Mouse (Mus musculus) liver, embryonic 15.5 days (tissue): ENCODE data around the gene Dhcr24. TPM values are rescaled to one million over a fixed set of nuclear protein-coding genes. Genes with fewer than 3 reads are reported as not detected.
A peak's percentile ranks its signal among the peaks of the same experiment; 100 is the strongest.

Experiments
- ATAC-seq: fragments of 200-750 bp; cut with Nextera tagmentation; 2 replicates; pipeline ENCODE4 v1.8.0; 2017; ENCODE audit warnings: moderate number of reproducible peaks, mild to moderate bottlenecking, moderate library complexity; ENCODE audit not compliant: insufficient read depth
- H3K27ac ChIP-seq: fragments of 300-500 bp; sonication (generic); replicated peaks from 2 replicates; pipeline ENCODE4 v1.5.1; 2015; ENCODE audit warnings: mild to moderate bottlenecking, inconsistent platforms
- H3K27me3 ChIP-seq: fragments of 300-500 bp; sonication (generic); 2 replicates; pipeline ENCODE4 v1.6.1; 2015; ENCODE audit warnings: mild to moderate bottlenecking, inconsistent platforms
- H3K36me3 ChIP-seq: fragments of 300-500 bp; sonication (generic); replicated peaks from 2 replicates; pipeline ENCODE4 v1.6.1; 2015; ENCODE audit warnings: moderate library complexity, mild to moderate bottlenecking, inconsistent platforms
- H3K4me1 ChIP-seq: fragments of 300-500 bp; sonication (generic); replicated peaks from 2 replicates; pipeline ENCODE4 v1.6.1; 2015; ENCODE audit warnings: inconsistent platforms
- H3K4me2 ChIP-seq: fragments of 300-500 bp; sonication (generic); 2 replicates; pipeline ENCODE4 v1.6.1; 2015; ENCODE audit warnings: moderate library complexity, mild to moderate bottlenecking, inconsistent platforms
- H3K4me3 ChIP-seq: fragments of 300-500 bp; sonication (generic); replicated peaks from 2 replicates; pipeline ENCODE4 v1.5.1; 2015; ENCODE audit warnings: mild to moderate bottlenecking, inconsistent platforms
- H3K9ac ChIP-seq: fragments of 300-500 bp; sonication (generic); 2 replicates; pipeline ENCODE4 v1.6.1; 2015; ENCODE audit warnings: moderate library complexity, mild to moderate bottlenecking, inconsistent platforms
- H3K9me3 ChIP-seq: fragments of 300-500 bp; sonication (generic); replicated peaks from 2 replicates; pipeline ENCODE4 v1.6.1; 2016; ENCODE audit warnings: inconsistent platforms
- WGBS: fragments of 180-500 bp; shearing (Covaris S2); methylation state at CpG from one replicate; pipeline ENCODE4 v1.1.7; 2015; ENCODE audit warnings: mixed read lengths; ENCODE audit not compliant: insufficient replicate concordance; 5-methylcytosine and 5-hydroxymethylcytosine counted together
- polyA plus RNA-seq: library from polyadenylated mRNA; unstranded; fragments of >200 nt; fragmentation: Nextera tagmentation; extraction: Ambion mirVana; gene quantifications from 2 replicates; pipeline ENCODE4 v1.2.1, GENCODE M21; 2015

The Dhcr24 gene
- polyA plus RNA-seq: 7.8 and 10.4 TPM in 2 replicates

DNA sequence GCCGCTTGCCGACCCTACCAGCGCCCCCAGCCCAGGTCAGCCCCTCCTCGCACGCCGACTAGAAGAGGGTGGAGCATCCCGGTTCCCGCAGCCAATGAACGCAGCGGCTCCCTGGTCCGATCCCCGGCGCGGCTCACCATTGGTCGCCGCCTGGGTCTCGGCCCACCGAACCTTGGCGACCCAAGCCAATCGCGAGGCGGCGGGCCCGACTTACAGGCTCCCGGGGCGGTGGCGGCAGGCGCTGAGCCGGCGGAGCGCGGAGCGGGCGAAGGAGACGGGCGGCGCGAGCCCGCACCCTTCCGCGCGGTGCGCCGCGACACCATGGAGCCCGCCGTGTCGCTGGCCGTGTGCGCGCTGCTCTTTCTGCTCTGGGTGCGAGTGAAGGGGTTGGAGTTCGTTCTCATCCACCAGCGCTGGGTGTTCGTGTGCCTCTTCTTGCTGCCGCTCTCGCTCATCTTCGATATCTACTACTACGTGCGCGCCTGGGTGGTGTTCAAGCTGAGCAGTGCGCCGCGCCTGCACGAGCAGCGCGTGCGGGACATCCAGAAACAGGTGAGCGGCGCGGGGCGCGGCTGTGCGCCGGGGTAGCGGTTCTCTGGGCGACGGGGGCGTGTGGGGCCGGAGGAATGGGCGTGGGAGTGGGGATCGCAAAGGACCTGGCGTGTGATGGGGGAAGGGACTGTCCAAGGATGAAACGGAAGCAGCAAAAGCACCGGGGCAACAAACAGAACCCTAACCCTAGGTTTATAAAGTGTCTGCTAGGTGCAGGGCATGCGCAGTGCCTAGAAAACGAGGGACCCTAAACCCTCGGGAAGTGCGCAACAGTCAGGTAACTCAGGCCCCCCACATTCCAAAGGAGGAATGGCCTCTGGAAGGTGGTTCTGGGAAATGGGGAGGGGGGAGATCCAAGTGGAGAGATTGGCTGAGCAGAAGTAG, at the start of gene Dhcr24:
Dhcr24 (plus strand) TSS at position 193 of the 936 bp plus-strand sequence.
- peaks cover 53% of the 10 kb centered on the region for H3K4me1 ChIP-seq
- H3K4me3 ChIP-seq: peak within 1 kb of the TSS; percentile 82
- ATAC-seq: peak; percentile 95
- peak within 1 kb of the TSS; percentile 73 for H3K9ac ChIP-seq
- peaks cover 29% of the 10 kb centered on the region for H3K36me3 ChIP-seq
- under 1% methylated on average over 89 of the region's 89 CpGs for WGBS
- H3K9me3 ChIP-seq: no peaks in the 10 kb centered on the region
- peak within 1 kb of the TSS; percentile 94 for H3K4me2 ChIP-seq
- no peaks in the 10 kb centered on the region for H3K27me3 ChIP-seq
- peak within 1 kb of the TSS; percentile 87 for H3K27ac ChIP-seq

DNA sequence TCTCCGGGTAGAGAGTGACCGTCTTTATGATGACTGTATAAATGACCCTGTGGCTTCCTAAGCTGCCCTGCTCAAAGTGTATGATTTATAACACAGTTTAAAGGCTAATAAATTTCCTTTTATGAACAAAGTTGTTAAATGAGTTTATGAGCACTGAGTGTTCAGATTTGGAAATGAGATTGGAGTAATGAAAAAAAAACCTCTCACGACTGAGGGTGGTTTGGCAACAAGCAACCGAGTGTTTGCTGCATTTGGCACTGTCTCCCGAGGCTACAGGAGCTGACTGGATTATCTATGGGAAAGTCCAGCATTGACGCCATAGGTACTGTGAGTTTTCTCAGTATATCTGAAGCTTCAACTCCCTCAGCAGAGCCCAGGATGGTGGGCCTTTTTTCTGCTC, 46.2 kb upstream of the Dhcr24 start:
- no peak overlapping the region for H3K4me2 ChIP-seq
- peaks cover 10% of the 10 kb centered on the region; the same call in 1 of the 2 replicates for H3K27me3 ChIP-seq
- no peak for ATAC-seq
- no peaks in the 10 kb centered on the region for H3K4me1 ChIP-seq
- H3K9ac ChIP-seq: no peak overlapping the region
- no peaks in the 10 kb centered on the region for H3K36me3 ChIP-seq
- H3K4me3 ChIP-seq: no peak overlapping the region
- no peak overlapping the region for H3K27ac ChIP-seq
- H3K9me3 ChIP-seq: no peaks in the 10 kb centered on the region
- WGBS: 57% methylated on average over 6 of the region's 6 CpGs

DNA sequence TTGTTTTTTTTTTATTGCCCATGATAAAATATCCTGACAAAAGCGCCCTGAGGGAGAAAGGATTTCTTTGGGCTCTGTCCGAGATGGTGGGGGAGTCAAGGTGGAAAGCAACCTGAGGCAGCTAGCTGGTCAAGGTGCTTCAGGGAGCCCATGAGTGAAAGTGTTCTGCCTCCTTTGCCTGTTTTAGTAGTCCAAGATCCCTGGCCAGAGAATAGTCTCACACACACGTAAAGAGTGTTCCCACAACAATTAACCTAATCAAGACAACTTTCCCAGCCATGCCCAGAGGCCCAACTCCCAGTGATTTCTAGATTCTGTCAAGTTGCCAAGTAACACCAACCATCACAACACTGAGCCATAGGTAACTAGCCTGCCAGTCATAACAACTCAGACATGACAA, 38.3 kb upstream of the Dhcr24 start:
- Histone ChIP-seq H3K9ac (no peak overlapping the region), H3K4me1 (no peaks in the 10 kb centered on the region), H3K4me2 (no peak overlapping the region), H3K36me3 (no peaks in the 10 kb centered on the region), H3K4me3 (no peak overlapping the region), H3K9me3 (no peaks in the 10 kb centered on the region), H3K27ac (no peak overlapping the region), H3K27me3 (no peaks in the 10 kb centered on the region)
- no peak for ATAC-seq
- 55% methylated on average over 3 of the region's 3 CpGs for WGBS

DNA sequence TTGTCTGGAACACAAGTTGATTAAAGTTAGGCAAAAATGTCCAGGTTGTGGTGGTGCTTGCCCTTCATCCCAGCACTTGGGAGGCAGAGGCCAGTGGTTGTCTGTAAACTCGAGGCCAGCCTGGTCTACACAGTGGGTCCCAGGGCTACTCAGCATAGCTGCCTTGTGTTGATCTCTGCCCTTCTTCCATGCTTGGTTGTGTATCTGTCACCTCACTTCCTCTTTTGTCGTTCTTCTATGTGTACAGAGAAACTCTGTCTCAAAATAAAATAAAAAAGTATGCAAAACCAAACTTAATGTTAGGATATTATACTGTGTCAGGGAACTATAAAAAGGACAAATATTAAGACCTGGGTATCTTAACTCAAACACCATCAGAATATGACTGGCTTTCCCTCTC, 36.7 kb upstream of the Dhcr24 start:
- WGBS: 8% methylated on average over 2 of the region's 2 CpGs
- H3K4me2 ChIP-seq: no peak overlapping the region
- H3K27me3 ChIP-seq: no peaks in the 10 kb centered on the region
- no peaks in the 10 kb centered on the region for H3K36me3 ChIP-seq
- ATAC-seq: no peak
- H3K4me3 ChIP-seq: no peak overlapping the region
- H3K27ac ChIP-seq: no peak overlapping the region
- H3K9me3 ChIP-seq: no peaks in the 10 kb centered on the region
- peaks cover 3% of the 10 kb centered on the region for H3K4me1 ChIP-seq
- no peak overlapping the region for H3K9ac ChIP-seq

DNA sequence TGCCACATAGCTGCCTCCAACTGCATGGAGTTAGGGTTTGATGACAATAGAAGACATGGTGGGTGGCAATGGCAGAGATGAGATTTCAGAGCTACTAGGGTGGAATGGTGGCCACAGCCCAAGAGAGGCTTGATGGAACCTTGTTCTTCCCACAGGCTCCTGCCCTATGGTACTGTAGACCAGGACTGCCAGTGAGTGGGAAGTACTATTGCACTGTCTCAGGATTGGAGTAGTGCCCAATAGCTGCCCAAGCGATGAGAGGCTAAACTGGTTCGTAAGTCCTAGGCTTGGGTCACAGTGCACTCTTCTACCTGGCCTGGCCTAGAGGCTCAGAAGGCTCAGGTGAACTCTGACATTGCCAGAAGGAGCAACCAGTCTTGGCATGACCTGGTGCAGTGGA, 35.8 kb upstream of the Dhcr24 start:
- Histone ChIP-seq H3K9me3 (no peaks in the 10 kb centered on the region), H3K4me1 (peaks cover 9% of the 10 kb centered on the region), H3K9ac (no peak overlapping the region), H3K4me2 (no peak overlapping the region), H3K4me3 (no peak overlapping the region), H3K36me3 (no peaks in the 10 kb centered on the region), H3K27me3 (no peaks in the 10 kb centered on the region), H3K27ac (no peak overlapping the region)
- WGBS: 63% methylated on average over 2 of the region's 2 CpGs
- ATAC-seq: no peak

DNA sequence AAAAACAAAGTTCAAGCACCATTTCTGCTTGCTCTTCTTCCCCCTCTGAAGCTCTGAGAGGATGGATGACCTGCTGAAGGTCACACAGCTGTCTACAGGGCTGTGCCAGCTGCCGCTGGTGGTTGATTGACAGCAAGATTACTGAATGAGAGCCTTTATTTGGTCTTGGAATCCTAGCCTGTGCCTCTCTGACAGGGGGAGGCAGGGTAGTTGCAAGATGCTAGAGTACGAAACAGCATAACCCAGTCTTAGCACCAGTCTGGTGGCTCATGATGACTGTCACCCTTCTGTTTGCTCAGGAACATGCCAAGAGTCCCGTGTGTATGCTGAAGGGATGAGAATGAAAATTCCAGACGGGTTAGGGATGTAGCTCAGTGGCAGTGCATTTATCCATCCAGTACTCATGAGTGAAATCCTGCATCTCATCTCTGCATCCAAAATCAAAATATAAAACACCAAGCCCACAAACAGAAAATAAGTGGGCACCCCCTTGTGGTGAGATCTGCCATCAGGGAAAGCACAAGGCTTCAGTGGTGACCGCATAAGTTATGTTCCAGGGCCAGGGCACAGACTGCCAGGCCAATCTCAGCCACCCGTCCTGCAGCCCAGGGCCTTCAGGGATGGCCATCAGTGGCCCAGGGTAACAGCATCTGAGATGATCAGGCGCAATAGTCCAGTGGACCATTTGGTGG, 32.8 kb upstream of the Dhcr24 start:
- 57% methylated on average over 7 of the region's 7 CpGs for WGBS
- no peaks in the 10 kb centered on the region for H3K36me3 ChIP-seq
- no peak for ATAC-seq
- no peaks in the 10 kb centered on the region for H3K27me3 ChIP-seq
- peaks cover 9% of the 10 kb centered on the region for H3K4me1 ChIP-seq
- no peaks in the 10 kb centered on the region for H3K9me3 ChIP-seq
- H3K27ac ChIP-seq: no peak overlapping the region
- no peak overlapping the region for H3K4me2 ChIP-seq
- H3K4me3 ChIP-seq: no peak overlapping the region
- no peak overlapping the region for H3K9ac ChIP-seq

DNA sequence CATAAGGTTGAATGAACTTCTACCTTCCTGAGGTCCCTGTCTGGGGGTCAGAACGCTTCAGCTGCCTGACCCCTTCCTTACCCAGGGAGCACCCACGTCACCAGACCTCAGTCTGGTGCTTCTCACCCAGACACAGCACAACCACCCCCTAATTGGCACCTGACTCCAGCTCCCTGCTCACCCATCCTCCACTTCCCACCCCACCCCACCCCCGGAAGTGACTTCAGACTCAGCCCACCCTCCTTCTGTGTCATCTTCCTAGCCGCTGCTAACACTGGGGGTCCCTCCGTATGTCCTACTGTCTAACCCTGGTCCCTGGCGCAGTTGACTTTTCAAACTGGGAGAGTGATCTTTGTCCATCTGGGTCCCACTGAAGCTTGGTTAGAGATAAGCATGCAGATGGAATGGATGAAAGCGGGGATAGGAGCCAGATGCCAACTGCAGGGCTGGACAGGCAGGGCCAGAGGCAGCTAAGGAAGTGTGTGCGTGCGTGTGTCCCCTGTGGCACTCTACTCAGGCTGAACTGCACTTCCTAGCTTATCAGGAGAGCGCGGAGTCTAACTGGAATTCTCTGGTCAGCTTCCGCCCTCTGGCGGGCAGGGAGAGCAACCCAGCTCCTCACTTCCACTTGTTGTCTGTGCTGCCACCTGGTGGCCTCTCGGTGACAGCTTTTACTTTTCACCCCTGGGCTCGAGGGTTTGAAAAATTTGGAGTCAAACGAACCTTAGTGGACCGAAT, 31.3 kb upstream of the Dhcr24 start:
- no peaks in the 10 kb centered on the region for H3K9me3 ChIP-seq
- peaks cover 9% of the 10 kb centered on the region for H3K4me1 ChIP-seq
- peak; percentile 74 for ATAC-seq
- peak overlapping the region; percentile 29 for H3K4me3 ChIP-seq
- peak overlapping the region; percentile 38; the same call in 1 of the 2 replicates for H3K9ac ChIP-seq
- no peak overlapping the region for H3K27ac ChIP-seq
- no peaks in the 10 kb centered on the region for H3K36me3 ChIP-seq
- H3K27me3 ChIP-seq: no peaks in the 10 kb centered on the region
- H3K4me2 ChIP-seq: peak overlapping the region; percentile 64
- WGBS: 13% methylated on average over 17 of the region's 17 CpGs

DNA sequence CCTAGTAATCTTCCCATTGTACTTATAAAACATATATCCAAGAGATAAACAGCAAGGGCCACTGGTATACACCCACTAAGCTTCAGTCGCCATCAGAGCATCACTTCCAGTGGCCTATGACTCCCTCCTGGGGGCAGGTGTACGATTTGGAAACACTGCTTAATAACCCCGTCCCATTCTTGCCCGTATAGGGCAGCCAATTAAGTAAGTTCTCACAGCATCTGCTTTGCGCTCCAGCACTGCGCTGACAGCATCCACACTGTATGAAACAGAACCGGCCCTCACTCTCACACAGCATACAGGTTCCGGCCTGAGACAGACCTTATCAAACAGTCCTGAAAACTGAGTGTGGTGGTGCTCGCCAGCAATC, 30.7 kb upstream of the Dhcr24 start:
- WGBS: 58% methylated on average over 9 of the region's 9 CpGs
- Histone ChIP-seq H3K9ac (no peak overlapping the region), H3K27ac (no peak overlapping the region), H3K4me1 (peaks cover 9% of the 10 kb centered on the region), H3K9me3 (no peaks in the 10 kb centered on the region), H3K36me3 (no peaks in the 10 kb centered on the region), H3K4me2 (no peak overlapping the region), H3K27me3 (no peaks in the 10 kb centered on the region), H3K4me3 (no peak overlapping the region)
- ATAC-seq: no peak

DNA sequence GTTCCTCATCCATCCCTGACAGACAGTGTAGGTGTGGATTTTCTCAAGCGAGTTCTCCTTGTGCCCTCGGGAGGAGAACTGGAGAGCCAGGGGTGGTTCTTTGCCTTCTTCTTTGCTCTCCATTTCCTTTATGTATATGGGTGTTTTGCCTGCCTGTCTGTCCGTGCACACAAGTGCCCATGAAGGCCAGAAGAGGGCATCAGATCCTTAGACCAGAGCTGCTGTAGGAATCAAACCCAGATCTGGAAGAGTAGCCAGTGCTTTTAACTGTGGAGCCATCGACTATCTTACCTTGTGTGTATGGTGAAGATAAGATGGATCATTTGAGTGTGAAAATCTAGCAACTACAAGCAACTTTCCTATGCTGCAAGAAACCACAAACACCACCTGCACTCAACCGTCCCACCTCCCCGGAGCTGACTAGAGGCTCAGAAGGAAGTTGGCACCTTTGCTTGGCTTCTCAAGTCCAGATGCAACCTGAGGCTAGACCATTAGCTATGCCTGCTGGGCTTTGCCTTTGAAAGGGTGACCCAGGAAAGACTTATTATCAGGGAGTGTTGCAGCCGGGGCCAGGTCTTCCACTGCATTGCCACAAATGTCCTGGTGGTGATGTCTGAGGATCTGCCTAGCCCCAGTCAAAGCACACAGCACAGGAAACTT, 27.3 kb upstream of the Dhcr24 start:
- WGBS: 17% methylated on average over 7 of the region's 7 CpGs
- H3K27me3 ChIP-seq: peaks cover 5% of the 10 kb centered on the region; the same call in 1 of the 2 replicates
- no peak overlapping the region for H3K27ac ChIP-seq
- no peak overlapping the region for H3K4me3 ChIP-seq
- no peaks in the 10 kb centered on the region for H3K36me3 ChIP-seq
- no peak overlapping the region for H3K4me2 ChIP-seq
- peaks cover 9% of the 10 kb centered on the region for H3K4me1 ChIP-seq
- H3K9ac ChIP-seq: no peak overlapping the region
- H3K9me3 ChIP-seq: no peaks in the 10 kb centered on the region
- no peak for ATAC-seq

DNA sequence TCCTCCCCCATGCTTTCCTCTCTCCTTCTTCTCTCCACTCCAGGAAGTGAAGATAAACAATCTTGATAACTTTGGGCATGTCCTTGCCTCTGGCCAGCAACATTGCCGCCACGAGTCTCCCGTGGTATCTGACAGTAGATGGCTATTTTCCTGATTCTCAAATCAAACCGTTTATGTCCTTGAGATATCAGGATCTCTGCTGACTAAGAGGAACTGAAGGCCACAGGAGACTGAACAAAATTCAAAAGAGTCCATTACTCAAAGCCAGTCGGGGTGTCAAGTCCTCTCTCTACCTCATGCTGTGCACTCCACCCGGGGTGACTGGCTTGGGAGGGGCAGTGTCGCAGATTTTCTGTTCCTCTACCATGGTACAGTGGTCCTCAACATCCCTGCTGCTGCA, 26.6 kb upstream of the Dhcr24 start:
- no peaks in the 10 kb centered on the region for H3K9me3 ChIP-seq

More for the DNA sequence above, 26.6 kb upstream of the Dhcr24 start:
- 30% methylated on average over 7 of the region's 7 CpGs for WGBS
- Histone ChIP-seq H3K27me3 (peaks cover 5% of the 10 kb centered on the region; the same call in 1 of the 2 replicates), H3K9ac (no peak overlapping the region), H3K27ac (no peak overlapping the region), H3K4me1 (peaks cover 5% of the 10 kb centered on the region), H3K36me3 (no peaks in the 10 kb centered on the region), H3K4me3 (no peak overlapping the region), H3K4me2 (no peak overlapping the region)
- no peak for ATAC-seq
